ENCODE assay signal across 8 mouse cellular contexts in the genomic region with DNA sequence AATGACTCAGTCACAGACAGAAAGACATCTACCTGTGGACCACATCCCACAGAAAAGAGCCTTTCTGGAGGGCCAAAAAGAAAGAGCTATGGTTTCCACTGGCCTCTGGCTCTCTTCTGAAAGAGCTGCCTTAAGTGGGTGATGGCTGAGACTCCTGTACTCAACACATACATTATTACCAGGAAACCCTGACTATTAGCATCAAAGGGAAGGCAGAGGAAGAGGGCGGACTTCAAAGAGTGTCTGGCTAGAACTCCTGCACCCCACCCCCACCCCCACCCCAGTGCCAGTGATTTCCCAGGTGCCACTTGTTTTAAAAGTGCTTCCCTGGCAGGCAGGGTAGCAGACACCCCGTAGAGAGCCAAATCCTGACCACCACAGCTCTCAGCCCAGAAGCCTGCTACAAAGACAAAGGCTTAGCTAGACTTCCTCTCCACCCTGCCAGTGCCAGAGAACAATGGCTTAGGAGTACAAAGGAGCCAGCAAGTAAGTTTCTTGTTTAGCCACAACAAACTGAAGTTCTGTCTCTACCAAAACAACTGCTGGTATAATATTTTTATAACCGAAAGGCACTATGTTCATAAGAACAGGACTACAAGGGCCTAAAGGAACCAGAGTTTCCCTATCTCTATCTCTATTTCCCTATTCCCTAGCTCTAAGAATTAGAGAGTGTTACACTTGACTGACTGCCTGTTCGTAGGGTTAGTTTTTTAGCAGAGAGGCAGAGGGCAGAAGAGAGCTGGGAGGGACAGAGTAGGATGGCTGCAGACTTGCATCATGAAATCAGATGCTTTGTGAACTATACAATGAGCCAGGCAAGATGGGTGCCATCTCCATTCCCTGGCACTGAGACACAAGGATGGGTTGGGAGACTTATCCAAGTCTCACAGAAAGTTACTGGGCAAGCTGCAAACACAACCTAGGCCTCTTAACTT. TPM values are rescaled to one million over a fixed set of nuclear protein-coding genes. Genes with fewer than 3 reads are reported as not detected.
DNase-seq lines count a peak whose midpoint lies in the region; ATAC-seq lines count a peak whose summit lies in the region.

No protein-coding gene starts in this region.

- no peaks in the 10 kb centered on the region for H3K9me3 ChIP-seq in kidney, embryonic 16.5 days (ENCODE audit: low read length)
- H3K9me3 ChIP-seq in hindbrain, embryonic 12.5 days (replicated peaks) = no peaks in the 10 kb centered on the region
- no peaks in the 10 kb centered on the region for H3K9me3 ChIP-seq in neural tube, embryonic 15.5 days (replicated peaks)

- no peak for DNase-seq in kidney, adult 8-10 months
- peak; percentile 13 for DNase-seq in adipocyte (ENCODE audit: low spot score)
- no peak for DNase-seq in gastrocnemius, adult 18-20 months (ENCODE audit: low spot score)
- DNase-seq in ovary, postnatal 10 days (ENCODE audit: low spot score) = no peak
- DNase-seq in adrenal gland, postnatal 14 days = no peak

- no peak overlapping the region for H3K4me3 ChIP-seq in kidney, embryonic 16.5 days (ENCODE audit: low read length)
- H3K4me3 ChIP-seq in hindbrain, embryonic 12.5 days = no peak overlapping the region
- H3K4me3 ChIP-seq in neural tube, embryonic 15.5 days (replicated peaks) = no peak overlapping the region

- peaks cover 9% of the 10 kb centered on the region; the same call in 1 of the 2 replicates for H3K4me1 ChIP-seq in kidney, embryonic 16.5 days (ENCODE audit: insufficient read depth, low read length)
- peaks cover 44% of the 10 kb centered on the region for H3K4me1 ChIP-seq in hindbrain, embryonic 12.5 days
- H3K4me1 ChIP-seq in neural tube, embryonic 15.5 days = peaks cover 25% of the 10 kb centered on the region

- peaks cover 42% of the 10 kb centered on the region for H3K36me3 ChIP-seq in kidney, embryonic 16.5 days (ENCODE audit: insufficient read depth, low read length)
- H3K36me3 ChIP-seq in hindbrain, embryonic 12.5 days = peaks cover 45% of the 10 kb centered on the region
- H3K36me3 ChIP-seq in neural tube, embryonic 15.5 days = peaks cover 58% of the 10 kb centered on the region

- H3K9ac ChIP-seq in kidney, embryonic 16.5 days (replicated peaks; ENCODE audit: low read length) = no peak overlapping the region
- no peak overlapping the region; the same call in 1 of the 2 replicates for H3K9ac ChIP-seq in hindbrain, embryonic 12.5 days
- H3K9ac ChIP-seq in neural tube, embryonic 15.5 days (replicated peaks) = no peak overlapping the region

- H3K4me2 ChIP-seq in kidney, embryonic 16.5 days (replicated peaks; ENCODE audit: low read depth, low read length) = no peak overlapping the region
- no peak overlapping the region for H3K4me2 ChIP-seq in hindbrain, embryonic 12.5 days (replicated peaks)
- no peak overlapping the region for H3K4me2 ChIP-seq in neural tube, embryonic 15.5 days

- WGBS in kidney, embryonic 16.5 days = 38% methylated on average over 4 of the region's 4 CpGs
- 18% methylated on average over 4 of the region's 4 CpGs for WGBS in hindbrain, embryonic 12.5 days
- 30% methylated on average over 4 of the region's 4 CpGs for WGBS in neural tube, embryonic 15.5 days

- no peaks in the 10 kb centered on the region for H3K27me3 ChIP-seq in kidney, embryonic 16.5 days (ENCODE audit: insufficient read depth, low read length)
- H3K27me3 ChIP-seq in hindbrain, embryonic 12.5 days = no peaks in the 10 kb centered on the region
- no peaks in the 10 kb centered on the region for H3K27me3 ChIP-seq in neural tube, embryonic 15.5 days (replicated peaks)

- peak overlapping the region; percentile 3; the same call in 1 of the 2 replicates for H3K27ac ChIP-seq in kidney, embryonic 16.5 days (ENCODE audit: low read length)
- H3K27ac ChIP-seq in hindbrain, embryonic 12.5 days = peak overlapping the region; percentile 86
- H3K27ac ChIP-seq in neural tube, embryonic 15.5 days (replicated peaks) = peak overlapping the region; percentile 41; the same call in 1 of the 2 replicates

- no peak for ATAC-seq in kidney, embryonic 16.5 days (ENCODE audit: low FRiP score, low TSS enrichment)
- ATAC-seq in hindbrain, embryonic 12.5 days (ENCODE audit: low FRiP score) = no peak
- ATAC-seq in neural tube, embryonic 15.5 days (ENCODE audit: low FRiP score) = no peak

RNA-seq across cellular contexts. Expression of a gene that starts 29.3 kb away (rescaled TPM):
- polyA plus RNA-seq in kidney, embryonic 16.5 days (2015; fragmentation: Nextera tagmentation; extraction: Ambion mirVana) = 57.7 and 57.8 TPM in 2 replicates
- polyA plus RNA-seq in hindbrain, embryonic 12.5 days (2016; fragmentation: Nextera tagmentation; extraction: Ambion mirVana) = 56.5 and 59.0 TPM in 2 replicates
- 52.6 and 53.1 TPM in 2 replicates for polyA plus RNA-seq in neural tube, embryonic 15.5 days (2015; fragmentation: Nextera tagmentation; extraction: Ambion mirVana)
- 10 to 100 TPM; 11.6 to 16.2 TPM for total RNA-seq in gastrocnemius, adult 18-20 months (2021)
- 32.3 and 36.5 TPM in 2 replicates for total RNA-seq in adrenal gland, postnatal 14 days (2021)

RNA-seq across cellular contexts. Expression of a gene that starts 32.8 kb away (rescaled TPM):
- 2.2 and 2.9 TPM in 2 replicates for polyA plus RNA-seq in kidney, embryonic 16.5 days (2015; fragmentation: Nextera tagmentation; extraction: Ambion mirVana)
- polyA plus RNA-seq in hindbrain, embryonic 12.5 days (2016; fragmentation: Nextera tagmentation; extraction: Ambion mirVana) = 0.52 and 0.66 TPM in 2 replicates
- 0.09 and 1.9 TPM in 2 replicates for polyA plus RNA-seq in neural tube, embryonic 15.5 days (2015; fragmentation: Nextera tagmentation; extraction: Ambion mirVana)
- not detected for total RNA-seq in gastrocnemius, adult 18-20 months (2021)
- 0.48 and 1.4 TPM in 2 replicates for total RNA-seq in adrenal gland, postnatal 14 days (2021)

Comparison
In these comparisons a context has a peak if more than half of its experiments do, and no peak if none do; other contexts are left out.
1. H3K27ac ChIP-seq: peak in every context shown above with its lines; median percentile 86 in hindbrain, embryonic 12.5 days; 41 in neural tube, embryonic 15.5 days; 3 in kidney, embryonic 16.5 days.